Mouse (Mus musculus) MN1 (cell line): ENCODE results near the gene Nlrp4c.
"Not testable (repeated sequence)": the region's sequence is repeated elsewhere in the genome, so short reads cannot be mapped to it uniquely, and the experiment has no call there.

Experiments
- DNase-seq: peaks from one replicate; pipeline ENCODE4 v3.0.0-alpha.2; 2016; ENCODE audit warnings: low spot score

Gene Nlrp4c

GRCm38 (mm10) chr7:6044861-6045260 is at the start of gene Nlrp4c:
Gene Nlrp4c, plus strand, starts transcription at chr7:6045161.
- DNase-seq, result peak; percentile 83

GRCm38 (mm10) chr7:6010910-6011309 is 34.1 kb upstream of the Nlrp4c start, which contains the start of gene Vmn1r65:
Gene Vmn1r65, minus strand, starts transcription at chr7:6011010.
- no peak for DNase-seq

GRCm38 (mm10) chr7:6119501-6119900 is 74.5 kb downstream of the Nlrp4c start:
- DNase-seq, result no peak

- DNase-seq, result not testable (repeated sequence)
Measured at GRCm38 (mm10) chr7:6120104-6120503, 75.1 kb downstream of the Nlrp4c start.

GRCm38 (mm10) chr7:6121128-6121527 is 76.2 kb downstream of the Nlrp4c start:
- DNase-seq, result not testable (repeated sequence)

- DNase-seq, result peak; percentile 82
Measured at GRCm38 (mm10) chr7:6126690-6127448, 81.9 kb downstream of the Nlrp4c start.

- DNase-seq, result no peak
Measured at GRCm38 (mm10) chr7:6130346-6130745, 85.4 kb downstream of the Nlrp4c start.

- DNase-seq, result no peak
Measured at GRCm38 (mm10) chr7:6132646-6133045, 87.7 kb downstream of the Nlrp4c start.

- DNase-seq, result no peak
Measured at GRCm38 (mm10) chr7:6136497-6136896, 91.5 kb downstream of the Nlrp4c start.

- DNase-seq, result no peak
Measured at GRCm38 (mm10) chr7:6139295-6139694, 94.3 kb downstream of the Nlrp4c start.

GRCm38 (mm10) chr7:6143991-6144531 is 99.1 kb downstream of the Nlrp4c start:
- DNase-seq, result no peak

GRCm38 (mm10) chr7:6145423-6146188 is 100.6 kb downstream of the Nlrp4c start:
- peak; percentile 64 for DNase-seq

GRCm38 (mm10) chr7:6146194-6146981 is 101.4 kb downstream of the Nlrp4c start:
- no peak for DNase-seq

- no peak for DNase-seq
Measured at GRCm38 (mm10) chr7:6146982-6147325, 102.0 kb downstream of the Nlrp4c start.

- no peak for DNase-seq
Measured at GRCm38 (mm10) chr7:6147688-6148087, 102.7 kb downstream of the Nlrp4c start.

GRCm38 (mm10) chr7:6151266-6151665 is 106.3 kb downstream of the Nlrp4c start:
- DNase-seq, result no peak

GRCm38 (mm10) chr7:6152036-6152435 is 107.1 kb downstream of the Nlrp4c start:
- no peak for DNase-seq

GRCm38 (mm10) chr7:6153131-6153530 is 108.2 kb downstream of the Nlrp4c start:
- DNase-seq, result no peak

- DNase-seq, result no peak
Measured at GRCm38 (mm10) chr7:6154164-6154563, 109.2 kb downstream of the Nlrp4c start.
